Mouse (Mus musculus): ENCODE measurements at regions not wholly inside any gene's neighbourhood (a gene's known extent, or its start where the extent isn't known, plus 50 kb on each side); places are given as distances from the start of the nearest gene placed in this dataset.

- DNase-seq (ENCODE audit: low spot score) = no peak
Observed at GRCm38 (mm10) chr4:125350056-125350455, 140.4 kb upstream of the Grik3 start.

GRCm38 (mm10) chr4:125339056-125339455 is 151.4 kb upstream of the Grik3 start:
- no peak for DNase-seq (ENCODE audit: low spot score)

DNA sequence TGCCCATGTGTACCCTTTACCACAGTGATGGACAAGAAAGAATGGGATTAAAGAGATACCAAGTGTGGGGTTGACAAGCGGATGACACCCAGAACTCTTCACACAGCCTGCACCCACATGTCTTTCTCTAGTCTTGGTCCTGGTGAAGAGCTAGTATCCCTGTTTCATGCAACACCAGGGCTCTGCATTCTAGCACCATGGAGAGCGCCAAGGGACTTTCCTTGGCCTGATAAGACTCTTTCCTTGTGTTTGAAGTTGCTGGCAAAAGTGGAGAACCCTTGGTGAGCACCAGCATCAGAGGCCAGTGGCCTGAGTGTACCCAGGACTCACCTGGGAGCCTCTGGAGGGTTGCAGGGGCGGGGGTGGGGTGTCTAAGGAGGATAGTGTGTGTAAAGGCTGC is 161.7 kb upstream of the Grik3 start:
- DNase-seq (ENCODE audit: low spot score) = no peak

DNA sequence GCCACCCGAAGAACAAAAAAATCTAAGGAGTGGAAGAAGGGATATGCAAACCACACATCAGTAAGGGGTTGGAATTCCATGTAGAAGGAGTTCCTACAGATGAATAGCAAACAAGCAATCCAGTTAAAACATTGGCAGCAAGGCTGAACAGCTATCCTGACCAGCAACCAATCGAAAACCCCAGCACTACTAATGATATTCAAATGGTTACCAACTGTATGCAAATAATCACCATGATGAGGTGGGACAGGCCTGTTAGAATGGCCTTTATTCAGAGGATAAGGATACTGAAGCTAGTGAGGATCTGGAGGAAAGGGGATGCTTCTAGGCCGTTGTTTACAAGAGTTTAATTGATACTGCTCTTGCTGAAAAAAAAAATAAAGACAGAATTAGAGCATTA is 166.0 kb upstream of the Grik3 start:
- no peak for DNase-seq (ENCODE audit: low spot score)

- DNase-seq (ENCODE audit: low spot score) = no peak
Observed at GRCm38 (mm10) chr4:125319343-125319742, 171.2 kb upstream of the Grik3 start.

DNA sequence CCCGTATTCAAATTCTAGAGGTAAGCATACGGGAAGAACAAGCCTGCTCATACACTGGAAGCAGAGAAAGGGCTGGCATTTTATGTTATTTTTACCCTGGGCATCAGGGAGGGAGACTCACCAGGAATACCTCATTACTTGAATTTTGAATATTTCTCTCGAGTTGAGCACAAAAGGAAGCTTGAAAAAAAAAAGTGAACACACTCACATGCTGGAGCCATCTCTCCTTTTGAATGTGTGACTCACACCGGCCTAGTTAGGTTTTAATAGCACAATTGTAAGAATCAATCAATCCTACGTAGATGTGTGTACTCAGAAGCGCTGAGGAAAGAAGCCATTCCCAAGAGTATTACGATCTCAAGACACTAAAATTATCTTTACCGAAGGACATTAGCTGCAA is 172.2 kb upstream of the Grik3 start:
- no peak for DNase-seq (ENCODE audit: low spot score)

DNA sequence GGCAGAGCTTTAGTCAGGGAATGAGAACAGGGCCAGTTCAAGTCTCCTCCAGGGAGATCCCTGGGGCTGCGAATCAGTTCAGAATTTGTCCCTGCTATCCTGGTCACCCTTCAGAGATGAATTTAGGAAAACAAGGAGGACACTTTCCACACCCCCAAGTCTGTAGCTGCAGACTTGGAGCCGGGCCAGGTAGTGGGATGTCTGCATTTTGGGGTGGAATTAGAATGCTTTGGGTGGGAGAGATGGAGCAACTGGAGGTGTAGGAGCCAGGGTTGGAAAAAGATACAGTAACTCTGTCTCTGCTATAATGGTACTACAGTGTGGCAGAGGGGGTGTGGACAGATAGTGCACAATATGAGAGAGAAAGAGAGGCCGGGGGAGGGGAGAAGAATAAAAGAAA is 173.6 kb upstream of the Grik3 start:
- no peak for DNase-seq (ENCODE audit: low spot score)

DNA sequence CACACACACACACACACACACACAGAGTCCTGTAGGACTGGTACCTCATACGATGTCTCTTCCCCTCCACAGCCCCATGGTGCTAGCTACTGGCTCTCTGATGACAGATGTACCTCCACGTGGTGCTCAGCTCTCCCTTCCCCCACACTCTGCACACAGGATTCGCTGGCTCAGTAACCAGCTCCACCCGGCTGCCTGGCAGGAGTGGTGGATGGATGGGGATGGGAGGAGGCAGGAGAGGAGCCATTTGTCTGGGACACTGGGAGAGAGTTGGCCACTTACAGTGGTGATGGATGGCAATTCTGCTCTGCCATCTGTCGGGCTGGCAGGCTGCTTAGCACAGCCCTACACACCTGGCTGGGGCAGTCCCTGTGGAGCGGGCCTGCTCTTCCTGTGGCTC is 174.7 kb upstream of the Grik3 start:
- DNase-seq (ENCODE audit: low spot score) = peak; percentile 27

DNA sequence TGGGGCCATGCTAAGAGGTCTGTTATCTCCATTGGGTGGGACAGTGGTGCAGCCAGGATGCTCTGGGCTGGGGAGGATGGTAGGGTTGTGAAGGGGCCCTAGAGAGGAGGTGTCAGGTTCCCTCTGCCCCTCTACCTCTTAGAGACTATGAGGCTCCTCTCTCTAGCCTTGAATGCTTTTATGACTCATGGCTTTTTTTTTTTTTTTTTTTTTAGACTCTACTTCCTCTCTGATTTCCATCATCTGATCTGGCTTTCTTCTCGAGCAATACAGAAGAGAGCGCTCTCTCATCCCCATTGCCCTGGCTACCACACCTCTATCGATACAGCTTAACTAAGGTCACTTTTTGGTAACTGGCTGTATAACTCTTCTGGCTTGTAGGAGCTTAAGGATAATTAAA is 176.6 kb upstream of the Grik3 start:
- no peak for DNase-seq (ENCODE audit: low spot score)

- DNase-seq (ENCODE audit: low spot score) = no peak
Observed at GRCm38 (mm10) chr4:125313252-125313651, 177.2 kb upstream of the Grik3 start.

DNA sequence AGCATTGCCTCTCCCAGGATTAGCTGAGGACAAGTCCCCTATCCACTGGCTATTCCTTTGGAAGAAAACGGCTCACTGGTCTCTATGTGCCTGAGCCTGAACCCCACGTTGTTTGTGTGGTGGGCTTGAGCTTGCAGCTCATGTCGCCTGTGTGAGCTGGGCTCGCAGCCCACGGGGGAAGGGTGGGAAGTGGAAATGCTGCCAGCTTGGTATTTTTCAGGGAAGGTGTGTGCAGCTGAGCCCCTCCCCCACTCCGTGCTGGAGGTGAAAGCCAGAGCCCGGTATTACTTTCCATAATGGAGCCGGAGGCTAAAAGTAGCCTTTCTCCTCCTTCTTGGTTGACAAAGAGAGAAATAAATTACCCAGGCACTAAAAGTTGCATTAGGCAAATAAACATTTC is 180.5 kb upstream of the Zc3h12a start:
- no peak for DNase-seq (ENCODE audit: low spot score)

DNA sequence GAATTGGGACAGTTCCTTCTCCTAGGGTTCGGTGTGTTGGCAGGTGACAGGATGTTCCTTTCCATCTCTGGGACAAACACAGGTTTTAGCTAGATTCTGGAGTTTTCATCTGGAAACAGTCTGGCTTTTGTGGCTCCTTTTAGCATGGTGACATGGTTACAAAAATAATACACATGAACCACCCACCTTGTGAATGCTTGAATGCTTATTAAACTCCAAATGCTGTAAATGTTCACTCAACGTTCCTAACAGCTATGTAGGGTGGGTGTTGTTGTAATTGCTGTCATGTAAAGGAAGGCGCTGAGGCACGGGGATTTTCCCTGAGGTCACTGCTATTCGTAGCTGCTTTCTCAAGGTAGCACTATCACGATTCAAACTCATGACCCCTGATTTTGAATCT is 178.1 kb upstream of the Zc3h12a start:
- no peak for DNase-seq (ENCODE audit: low spot score)

DNA sequence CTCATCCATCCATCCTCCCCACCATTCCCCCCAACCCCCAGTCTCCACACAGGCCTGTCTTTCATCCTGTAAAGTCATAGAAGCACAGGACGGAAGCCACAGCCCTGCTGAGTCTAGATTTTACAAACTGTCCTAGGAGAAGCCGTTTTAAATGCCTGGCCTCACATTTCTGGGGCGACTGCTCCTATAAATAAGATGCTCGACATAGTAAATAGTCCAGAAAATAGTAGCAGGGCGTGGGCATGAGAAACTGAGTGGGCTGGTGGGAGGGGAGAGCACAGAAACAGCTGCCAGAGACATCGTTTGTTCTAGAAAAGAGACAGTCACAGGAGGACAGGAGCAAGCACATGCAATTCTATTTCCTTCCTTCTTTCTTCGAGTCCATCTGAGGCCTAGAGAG is 175.0 kb upstream of the Zc3h12a start:
- DNase-seq (ENCODE audit: low spot score) = no peak

GRCm38 (mm10) chr4:125300503-125301457 is 173.1 kb upstream of the Zc3h12a start:
- DNase-seq (ENCODE audit: low spot score) = no peak

- no peak for DNase-seq (ENCODE audit: low spot score)
Observed at GRCm38 (mm10) chr4:125290761-125291160, 163.1 kb upstream of the Zc3h12a start.

- DNase-seq (ENCODE audit: low spot score) = no peak
Observed at GRCm38 (mm10) chr4:125289709-125290108, 162.1 kb upstream of the Zc3h12a start.

- no peak for DNase-seq (ENCODE audit: low spot score)
Observed at GRCm38 (mm10) chr4:125289031-125289449, 161.4 kb upstream of the Zc3h12a start.

GRCm38 (mm10) chr4:125282974-125283319 is 155.3 kb upstream of the Zc3h12a start:
- no peak for DNase-seq (ENCODE audit: low spot score)

- peak; percentile 59 for DNase-seq (ENCODE audit: low spot score)
Observed at GRCm38 (mm10) chr4:125282154-125282973, 154.7 kb upstream of the Zc3h12a start.

DNA sequence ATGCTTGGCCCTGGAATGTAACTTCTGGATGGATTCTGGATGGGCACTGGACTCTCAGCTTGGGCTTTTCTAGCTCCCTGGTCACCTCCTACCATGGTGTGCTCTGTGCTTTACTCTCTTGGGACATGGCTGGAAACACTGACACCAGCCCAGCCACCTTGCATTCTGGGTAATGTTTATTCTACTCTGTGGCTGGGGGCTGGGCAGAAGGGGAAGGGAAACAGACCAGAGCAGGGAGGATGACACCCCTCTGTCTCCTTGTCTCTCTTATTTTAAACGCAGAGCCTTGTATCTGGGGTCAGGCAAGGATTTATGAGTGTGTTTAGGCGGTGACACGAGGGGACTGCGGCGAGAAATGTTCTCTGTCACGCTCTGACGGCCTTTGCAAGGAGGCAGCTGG is 151.5 kb upstream of the Zc3h12a start:
- no peak for DNase-seq (ENCODE audit: low spot score)

GRCm38 (mm10) chr4:125276861-125277260 is 149.2 kb upstream of the Zc3h12a start:
- DNase-seq (ENCODE audit: low spot score) = no peak

DNA sequence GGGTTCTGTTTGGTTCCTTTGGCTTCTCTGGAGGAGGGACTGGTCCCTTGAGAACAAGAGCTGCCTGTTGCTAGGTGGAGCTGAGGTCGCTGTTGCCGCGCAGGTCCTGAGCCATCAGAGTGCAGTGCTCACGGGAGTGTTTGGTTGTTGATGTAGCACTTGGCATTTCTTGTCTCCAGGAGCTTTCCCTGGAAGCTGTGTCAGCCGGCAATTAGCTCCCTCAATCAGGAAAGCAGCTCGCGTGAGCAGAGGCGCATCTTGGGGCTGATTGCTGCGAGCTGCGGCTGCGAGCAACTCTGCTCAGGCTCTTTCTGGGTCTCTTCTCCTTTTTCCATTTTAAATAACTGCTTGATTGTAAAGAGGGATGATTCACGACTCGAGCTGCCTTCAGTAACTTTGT is 147.6 kb upstream of the Zc3h12a start:
- no peak for DNase-seq (ENCODE audit: low spot score)

DNA sequence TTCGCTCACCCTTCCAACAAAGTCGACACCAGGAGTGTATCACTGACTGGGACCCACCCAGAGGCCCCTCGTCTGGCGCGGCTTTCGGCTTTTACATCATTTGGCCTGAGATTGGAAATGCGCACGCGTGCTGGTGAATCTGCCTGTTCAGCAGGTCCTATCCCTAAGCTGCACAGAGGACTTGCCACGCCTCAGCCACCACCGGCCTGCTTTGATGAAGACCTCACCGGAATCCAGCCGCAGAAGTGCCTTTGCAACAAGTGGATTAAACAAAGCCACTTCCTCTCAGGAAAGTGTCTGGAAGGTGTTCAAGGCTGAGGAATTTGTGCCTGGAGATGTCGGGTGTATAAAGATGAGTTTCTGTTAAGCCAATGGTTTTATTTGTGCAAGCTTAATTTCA is 143.3 kb upstream of the Zc3h12a start:
- no peak for DNase-seq (ENCODE audit: low spot score)
